24 mouse cellular contexts compared by ENCODE assay signal in the genomic region with DNA sequence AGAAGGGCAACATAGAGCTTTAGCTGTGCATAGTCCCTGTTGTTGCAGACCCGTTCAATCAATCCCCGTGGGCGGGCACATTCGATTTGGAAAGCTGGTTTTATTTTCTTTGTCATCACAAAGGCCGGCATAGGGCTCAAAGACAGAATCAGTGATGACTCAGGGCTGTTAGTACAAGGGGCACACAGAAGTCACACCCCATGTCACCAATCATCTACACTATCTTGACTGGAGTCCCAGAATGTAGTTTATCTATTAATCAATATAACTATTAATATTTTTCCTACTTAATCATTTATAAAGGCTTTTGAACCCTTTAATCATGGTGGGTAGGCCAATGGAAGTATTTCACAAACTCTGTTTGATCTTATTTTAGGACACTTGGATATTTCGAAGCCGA. TPM values are rescaled to one million over a fixed set of nuclear protein-coding genes. Genes with fewer than 3 reads are reported as not detected.
"Had no signal": no experiment of that assay in that cellular context is flagged by ENCODE, and none has a peak within 500 bp of the region (broad histone marks: within the 10 kb centered on the region; RNA-seq: fewer than 3 reads in every experiment).

No protein-coding gene starts in this region.

- H3K27me3 ChIP-seq: neural tube, embryonic 13.5 days; neural tube, embryonic 15.5 days; stomach, embryonic 15.5 days had no signal

- DNase-seq: retina, postnatal 1 day; right cerebral cortex, adult 18-20 months; right cerebral cortex, postnatal 14 days; right cerebral cortex, postnatal 25 days; right cerebral cortex, postnatal 4 days; spleen, adult 18-20 months; thymus, adult 18-20 months; thymus, adult 2 months; thymus, postnatal 14 days; thymus, postnatal 25 days; thymus, postnatal 36 days; thymus, postnatal 4 days had no signal

- H3K4me3 ChIP-seq: neural tube, embryonic 13.5 days; neural tube, embryonic 15.5 days; stomach, embryonic 15.5 days had no signal

- H3K9ac ChIP-seq: neural tube, embryonic 13.5 days; neural tube, embryonic 15.5 days; stomach, embryonic 15.5 days had no signal

- H3K9me3 ChIP-seq: neural tube, embryonic 13.5 days; neural tube, embryonic 15.5 days; stomach, embryonic 15.5 days had no signal

- H3K27ac ChIP-seq: neural tube, embryonic 13.5 days; neural tube, embryonic 15.5 days; stomach, embryonic 15.5 days; stomach, postnatal 0 days had no signal

- H3K4me1 ChIP-seq: neural tube, embryonic 13.5 days; neural tube, embryonic 15.5 days; stomach, embryonic 15.5 days had no signal

- H3K4me2 ChIP-seq: neural tube, embryonic 13.5 days; neural tube, embryonic 15.5 days; stomach, embryonic 15.5 days had no signal

RNA-seq across cellular contexts. Expression of gene Ucma, which starts 38.0 kb away (rescaled TPM):
- total RNA-seq: neutrophil, adult 5-6 weeks had no signal
- polyA plus RNA-seq: neural tube, embryonic 13.5 days; neural tube, embryonic 14.5 days; neural tube, embryonic 15.5 days; small intestine, adult 2 months; spleen, adult 2 months; stomach, embryonic 14.5 days; stomach, embryonic 15.5 days; stomach, embryonic 16.5 days; stomach, postnatal 0 days; testis, adult 2 months; urinary bladder, adult 2 months had no signal
